Mouse (Mus musculus): ENCODE data around the gene Siah1b.
A peak's percentile ranks its signal among the peaks of the same experiment; 100 is the strongest.

Siah1b gene

GRCm38 (mm10) chrX:164032526-164032925 is 43.8 kb downstream of the Siah1b start:
- DNase-seq (ENCODE audit: low read depth, low spot score): no peak

GRCm38 (mm10) chrX:164027607-164028289 is 48.5 kb downstream of the Siah1b start, which contains the start of gene Car5b:
Gene Car5b (minus strand): TSS chrX:164027997.
- peak; percentile 45 for DNase-seq (ENCODE audit: low read depth, low spot score)
